Mouse (Mus musculus) lung, postnatal 4 days (tissue): Measurements from ENCODE around the gene Lsmem1.
A peak's percentile ranks its signal among the peaks of the same experiment; 100 is the strongest.
"Not testable (repeated sequence)": the region's sequence is repeated elsewhere in the genome, so short reads cannot be mapped to it uniquely, and the experiment has no call there.

ENCODE experiments used
- DNase-seq, 2 experiments: peaks; one replicate each; pipeline ENCODE4 v3.0.0; 2021

Gene Lsmem1

GRCm38 (mm10) chr12:40209049-40209448 lies 9.8 kb upstream of the Lsmem1 start:
- DNase-seq = no peak

DNA sequence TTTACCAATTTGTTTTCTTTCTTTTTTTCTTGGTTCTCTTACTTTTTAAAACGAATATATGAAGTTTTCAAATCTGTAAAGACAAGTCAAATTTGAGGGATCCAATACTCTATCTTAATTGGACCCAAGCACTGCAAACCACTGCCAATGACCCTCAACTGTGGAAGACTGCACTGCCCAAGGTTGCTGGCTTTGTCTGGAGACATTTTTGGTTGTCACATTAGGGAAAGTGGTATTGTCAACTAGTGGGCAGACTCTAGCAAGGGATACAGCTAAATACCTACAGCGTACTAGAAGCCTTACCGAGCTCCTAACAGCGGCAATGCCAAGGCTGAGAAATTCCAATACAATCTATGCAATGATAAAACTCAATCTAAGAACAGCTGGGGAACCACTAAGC lies 8.6 kb upstream of the Lsmem1 start:
- DNase-seq = no peak

GRCm38 (mm10) chr12:40202161-40203035 lies 3.1 kb upstream of the Lsmem1 start:
- DNase-seq = no peak

DNA sequence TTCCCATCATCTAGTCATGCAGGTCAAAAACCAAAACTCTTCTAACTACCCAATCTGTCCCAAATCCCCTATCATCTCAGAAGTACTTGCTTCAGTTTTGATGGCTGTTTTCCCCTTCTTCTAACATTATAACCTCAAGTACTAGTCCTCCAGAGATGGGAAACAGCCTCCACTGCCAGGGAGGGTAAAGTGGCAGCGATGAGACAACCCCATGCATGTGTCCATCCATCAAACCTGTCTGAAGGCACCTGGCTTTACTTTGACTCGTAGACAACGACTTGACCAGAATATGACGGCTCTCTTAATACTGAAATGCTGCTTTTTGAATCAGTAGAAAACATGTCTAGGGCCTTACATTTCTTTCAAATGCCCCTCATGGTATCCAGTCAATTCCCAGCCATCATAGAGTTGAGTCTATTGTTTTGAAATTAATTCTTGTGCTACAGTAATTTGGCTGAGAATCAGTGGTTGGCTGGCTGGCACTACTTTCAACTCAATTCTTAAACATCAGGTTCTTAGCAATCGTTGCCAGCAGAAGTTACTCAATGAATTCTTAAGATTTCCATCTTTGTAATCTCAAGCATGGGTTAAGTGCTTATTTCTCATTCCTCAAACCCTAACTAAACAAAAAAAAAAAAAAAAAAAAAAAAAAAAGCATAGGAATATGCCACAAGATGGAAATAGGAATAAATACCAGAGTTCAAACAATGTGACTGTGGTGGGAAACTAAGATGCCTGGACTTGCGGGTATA lies 1.4 kb upstream of the Lsmem1 start:
- no peak for DNase-seq

GRCm38 (mm10) chr12:40199795-40200402 lies 609 bp upstream of the Lsmem1 start:
- DNase-seq = peak; percentile 46 to 76

GRCm38 (mm10) chr12:40198427-40198826 lies 863 bp downstream of the Lsmem1 start:
- no peak for DNase-seq

GRCm38 (mm10) chr12:40198019-40198418 lies 1.3 kb downstream of the Lsmem1 start:
- DNase-seq = no peak

DNA sequence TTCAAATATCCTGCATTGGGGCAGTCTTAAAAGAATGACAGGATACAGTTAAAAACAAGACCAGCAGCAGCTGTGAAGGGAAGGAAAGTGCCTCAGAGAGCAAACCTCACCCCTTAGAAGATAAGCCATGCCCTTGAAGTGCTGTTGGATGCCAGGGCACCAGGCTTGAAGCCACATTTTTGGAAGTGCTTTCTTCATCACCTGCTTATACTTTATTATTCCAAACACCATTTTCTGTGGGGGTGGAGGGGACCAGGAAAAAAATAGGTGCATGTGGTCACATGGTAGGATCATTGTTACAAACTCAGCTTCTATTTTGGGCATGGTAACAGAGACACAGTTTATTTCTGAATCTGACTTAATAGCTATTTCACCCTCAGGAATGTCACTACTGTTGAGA lies 1.8 kb downstream of the Lsmem1 start:
- no peak for DNase-seq

GRCm38 (mm10) chr12:40185474-40185873 lies 13.8 kb downstream of the Lsmem1 start:
- DNase-seq = no peak

DNA sequence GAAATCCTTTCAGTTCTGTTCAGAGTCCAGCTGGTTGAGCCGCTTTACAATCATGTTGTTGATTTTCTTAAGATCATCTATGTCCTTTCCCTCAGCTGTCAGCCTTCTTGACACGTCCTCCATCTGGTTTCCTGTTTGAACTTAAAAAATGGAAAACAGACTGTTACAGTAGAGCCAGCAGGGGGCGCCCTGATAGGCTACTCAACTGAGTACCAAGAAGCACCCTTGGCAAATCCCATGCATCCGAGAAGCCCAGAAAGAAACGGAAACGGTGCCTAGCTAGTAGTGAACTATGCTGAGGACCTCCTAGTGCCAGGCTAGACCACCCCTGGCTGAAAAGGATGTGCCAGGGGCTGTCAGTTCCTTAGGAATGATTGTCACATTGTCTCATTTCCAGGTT lies 22.2 kb downstream of the Lsmem1 start:
- DNase-seq = peak in 1 of 2 experiments; percentile 24

- DNase-seq = no peak
These were observed 23.1 kb downstream of the Lsmem1 start for GRCm38 (mm10) chr12:40176158-40176557.

GRCm38 (mm10) chr12:40175171-40175570 lies 24.1 kb downstream of the Lsmem1 start:
- DNase-seq = not testable (repeated sequence)

DNA sequence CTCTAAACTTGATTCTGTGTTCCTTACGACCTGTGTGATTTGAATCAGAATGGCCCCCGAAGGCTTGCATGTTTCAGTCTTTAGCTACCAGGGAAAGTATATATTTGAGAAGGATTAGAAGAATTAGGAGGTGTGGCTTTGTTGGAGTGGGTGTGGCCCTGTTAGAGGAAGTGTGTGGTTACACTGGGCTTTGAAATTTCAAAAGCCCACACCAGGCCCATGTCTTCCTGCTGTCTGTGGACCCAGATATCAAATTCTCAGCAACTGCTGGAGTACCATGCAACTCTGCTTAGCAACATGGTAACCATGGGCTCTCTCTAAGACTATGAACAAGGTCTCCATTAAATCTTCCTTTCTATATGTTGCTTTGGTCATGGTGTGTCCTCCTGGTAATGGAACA lies 27.7 kb downstream of the Lsmem1 start:
- DNase-seq = no peak

DNA sequence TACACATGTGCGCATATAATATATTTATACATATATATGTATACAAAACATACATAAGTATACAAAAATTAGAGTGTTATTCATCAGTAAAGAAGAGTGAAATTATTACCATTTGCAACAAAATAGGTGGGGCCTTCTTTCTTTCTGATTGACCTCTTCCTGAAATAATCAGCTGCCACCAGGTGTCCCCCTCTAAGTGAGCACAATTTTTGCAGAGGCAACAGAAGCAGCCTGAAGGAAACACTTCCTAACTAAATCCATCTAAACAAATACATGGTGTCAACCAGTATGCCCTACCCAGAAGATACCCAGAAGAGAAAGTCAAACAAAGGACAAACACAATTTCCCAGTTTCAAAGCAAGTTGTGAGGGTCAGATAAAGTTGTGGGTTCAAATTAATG lies 29.6 kb downstream of the Lsmem1 start:
- no peak for DNase-seq

- no peak for DNase-seq
These were observed 34.7 kb downstream of the Lsmem1 start for GRCm38 (mm10) chr12:40164621-40165020.

DNA sequence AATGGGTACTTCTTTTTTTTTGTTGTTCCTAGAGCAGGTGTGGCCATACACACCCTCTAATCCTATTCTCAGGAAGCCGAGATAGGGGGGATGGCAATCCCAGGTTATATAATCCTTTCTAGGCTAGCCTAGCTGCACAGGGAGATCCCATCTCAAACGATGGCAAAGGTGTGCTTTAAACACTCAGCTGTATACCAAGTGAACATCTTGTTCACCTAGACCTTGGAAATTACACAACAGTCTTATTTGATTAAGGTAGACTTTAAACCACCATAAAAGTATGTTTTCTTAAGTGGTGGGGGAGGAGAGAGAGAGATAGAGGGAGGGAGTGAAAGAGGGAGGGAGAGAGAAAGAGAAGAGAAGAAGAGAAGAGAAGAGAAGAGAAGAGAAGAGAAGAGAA lies 38.5 kb downstream of the Lsmem1 start:
- DNase-seq = no peak

GRCm38 (mm10) chr12:40154188-40154587 lies 45.1 kb downstream of the Lsmem1 start:
- no peak for DNase-seq

DNA sequence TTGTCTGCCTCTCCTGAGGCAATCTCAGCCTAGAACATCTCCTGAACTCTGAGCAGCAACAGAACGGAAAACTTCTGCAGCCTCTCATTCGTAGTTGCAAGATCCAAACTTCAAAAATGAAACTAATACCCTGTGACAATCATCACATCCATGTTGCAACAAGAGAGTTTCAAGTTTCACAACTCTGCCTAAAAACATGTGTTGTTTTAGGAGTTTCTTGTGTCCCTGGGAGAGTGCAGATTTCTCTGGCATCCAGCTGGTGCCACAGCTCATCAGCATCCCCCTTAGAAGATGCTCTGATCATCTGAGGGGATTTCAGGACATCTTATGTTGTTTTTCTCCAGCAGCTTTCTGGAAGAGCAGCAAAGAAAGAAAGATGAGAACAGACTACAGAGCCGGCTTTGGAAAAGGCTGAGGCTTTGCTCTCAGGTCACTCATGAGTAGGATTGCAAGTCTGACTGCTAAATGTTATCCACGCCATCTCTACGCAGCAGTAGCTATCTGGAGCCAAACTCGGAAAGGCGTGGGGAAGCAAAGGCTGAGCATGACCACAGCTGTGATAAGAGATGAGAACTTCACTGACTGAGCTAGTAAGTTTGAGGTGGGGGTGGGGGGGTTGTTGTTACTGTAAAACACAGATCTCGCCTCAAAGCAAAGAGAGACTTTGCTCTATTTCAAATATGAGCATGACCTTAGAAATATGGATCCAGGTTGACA lies 46.8 kb downstream of the Lsmem1 start:
- no peak for DNase-seq

GRCm38 (mm10) chr12:40147319-40147718 lies 52.0 kb downstream of the Lsmem1 start:
- DNase-seq = no peak

- DNase-seq = no peak
These were observed 52.8 kb downstream of the Lsmem1 start for GRCm38 (mm10) chr12:40146510-40146909.

- no peak for DNase-seq
These were observed 58.6 kb downstream of the Lsmem1 start for GRCm38 (mm10) chr12:40140706-40141105.

DNA sequence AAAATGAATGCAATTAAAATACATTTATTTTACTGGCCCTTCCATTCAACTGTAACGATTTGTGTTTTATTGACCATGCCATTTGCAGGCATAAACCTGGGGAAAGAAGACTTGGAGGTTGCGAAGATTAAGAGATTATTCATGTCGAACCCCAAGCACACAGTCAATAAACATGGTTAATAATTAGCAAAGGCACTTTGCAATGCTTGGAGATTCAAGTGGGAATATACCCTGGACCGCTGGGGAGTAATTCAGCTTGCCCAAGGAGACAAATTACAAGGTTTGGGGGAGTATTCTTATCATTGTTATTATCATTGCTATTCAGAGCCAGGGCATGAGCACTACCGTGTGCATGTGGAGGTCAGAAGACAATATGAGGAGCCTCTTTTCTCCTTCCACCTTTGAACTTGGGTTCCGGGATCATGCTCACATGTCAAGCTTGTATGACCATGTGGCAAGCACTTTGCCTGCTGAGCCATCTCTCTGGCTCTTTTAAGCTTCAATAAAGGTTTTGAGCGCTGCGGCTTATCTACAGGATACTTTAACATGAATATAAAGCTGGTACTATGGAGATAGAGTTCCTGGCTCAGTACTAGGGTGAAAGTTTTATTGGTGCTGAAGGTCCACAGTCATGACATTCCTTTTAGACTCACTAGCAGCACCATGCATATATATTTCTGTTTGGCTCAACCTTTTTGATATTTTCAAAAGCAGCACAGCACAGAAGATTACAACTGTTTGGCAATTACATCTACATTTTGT lies 59.6 kb downstream of the Lsmem1 start:
- DNase-seq = no peak
